Mouse (Mus musculus): ENCODE measurements at regions not wholly inside any gene's neighbourhood (a gene's known extent, or its start where the extent isn't known, plus 50 kb on each side); places are given as distances from the start of the nearest gene placed in this dataset.

GRCm38 (mm10) chr9:89788651-89789050, 50.4 kb upstream of the Ankrd34c start:
- no peak for DNase-seq

All from lung, adult 18-20 months (tissue).